Mouse (Mus musculus) midbrain, embryonic 11.5 days (tissue): ENCODE measurements around the gene Plau. TPM values are rescaled to one million over a fixed set of nuclear protein-coding genes. Genes with fewer than 3 reads are reported as not detected.

Experiments used
- ATAC-seq: fragments of 200-750 bp; cut with Nextera tagmentation; 2 replicates; pipeline ENCODE4 v1.8.0; 2017; ENCODE audit warnings: moderate TSS enrichment, moderate library complexity; ENCODE audit not compliant: low FRiP score
- DNase-seq: peaks from one replicate; pipeline ENCODE4 v3.0.0; 2015; ENCODE audit warnings: low spot score; ENCODE audit errors: missing footprints
- H3K27ac ChIP-seq: fragments of 300-500 bp; sonication (generic); 2 replicates; pipeline ENCODE4 v1.5.1; 2014; ENCODE audit warnings: low read depth, low read length
- H3K27me3 ChIP-seq: fragments of 300-500 bp; sonication (generic); 2 replicates; pipeline ENCODE4 v1.6.1; 2014; ENCODE audit warnings: mild to moderate bottlenecking, low read length, moderate library complexity, mixed read lengths; ENCODE audit not compliant: control insufficient read depth, insufficient read depth
- H3K36me3 ChIP-seq: fragments of 300-500 bp; sonication (generic); 2 replicates; pipeline ENCODE4 v1.6.1; 2014; ENCODE audit warnings: mild to moderate bottlenecking, low read length, moderate library complexity, mixed read lengths; ENCODE audit not compliant: control insufficient read depth, insufficient read depth
- H3K4me1 ChIP-seq: fragments of 300-500 bp; sonication (generic); 2 replicates; pipeline ENCODE4 v1.6.1; 2014; ENCODE audit warnings: low read length; ENCODE audit not compliant: control insufficient read depth, insufficient read depth
- H3K4me2 ChIP-seq: fragments of 300-500 bp; sonication (generic); 2 replicates; pipeline ENCODE4 v1.6.1; 2014; ENCODE audit warnings: mild to moderate bottlenecking, moderate library complexity
- H3K4me3 ChIP-seq: fragments of 300-500 bp; sonication (generic); 2 replicates; pipeline ENCODE4 v1.5.1; 2014; ENCODE audit warnings: low read depth, low read length
- H3K9ac ChIP-seq: fragments of 300-500 bp; sonication (generic); 2 replicates; pipeline ENCODE4 v1.6.1; 2014; ENCODE audit warnings: low read length
- H3K9me3 ChIP-seq: fragments of 300-500 bp; sonication (generic); 2 replicates; pipeline ENCODE4 v1.6.1; 2016; ENCODE audit warnings: low read length; ENCODE audit not compliant: control insufficient read depth
- WGBS: fragments of 180-500 bp; shearing (Covaris S2); extraction: QIAGEN DNeasy Blood & Tissue Kit; methylation state at CpG from one replicate; pipeline ENCODE4 v1.1.7; 2014; 5-methylcytosine and 5-hydroxymethylcytosine counted together
- polyA plus RNA-seq: library from polyadenylated mRNA; unstranded; fragments of >200 nt; fragmentation: Nextera tagmentation; extraction: Ambion mirVana; gene quantifications from 2 replicates; pipeline ENCODE4 v1.2.1, GENCODE M21; 2014

Gene Plau
- polyA plus RNA-seq, 1 experiment from 2014 or later: 0.40 TPM

DNA sequence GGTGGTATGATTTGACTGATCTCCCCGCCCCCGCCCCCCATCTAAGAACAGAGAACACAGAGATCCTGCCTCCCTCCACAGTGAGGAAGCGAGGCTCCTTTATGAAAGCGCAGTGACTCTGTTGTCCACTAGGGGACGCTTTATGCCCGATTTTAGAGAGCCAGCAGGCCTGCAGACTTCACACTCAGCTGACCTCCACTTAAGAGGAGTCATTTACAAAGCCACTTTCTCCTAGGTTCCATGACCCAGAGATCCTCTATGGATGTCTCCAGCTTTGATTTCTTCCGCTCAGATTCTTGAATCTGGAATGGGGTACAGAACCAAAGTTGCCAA is 32.9 kb upstream of the Plau start:
- 4% methylated on average over 7 of the region's 7 CpGs for WGBS
- Histone ChIP-seq H3K27ac (no peak overlapping the region), H3K27me3 (no peaks in the 10 kb centered on the region), H3K4me1 (no peaks in the 10 kb centered on the region), H3K4me3 (no peak overlapping the region), H3K36me3 (no peaks in the 10 kb centered on the region), H3K4me2 (no peak overlapping the region), H3K9me3 (no peaks in the 10 kb centered on the region), H3K9ac (no peak overlapping the region)
- ATAC-seq (peak; percentile 52), DNase-seq (peak; percentile 99)

- Histone ChIP-seq H3K27ac (no peak overlapping the region), H3K9ac (no peak overlapping the region), H3K4me1 (no peaks in the 10 kb centered on the region), H3K27me3 (no peaks in the 10 kb centered on the region), H3K9me3 (no peaks in the 10 kb centered on the region), H3K36me3 (no peaks in the 10 kb centered on the region), H3K4me2 (no peak overlapping the region), H3K4me3 (no peak overlapping the region)
- WGBS: 74% methylated on average over 5 of the region's 5 CpGs
- no peak for ATAC-seq
- no peak for DNase-seq
These were observed 32.0 kb upstream of the Plau start for GRCm38 (mm10) chr14:20804481-20804880.

DNA sequence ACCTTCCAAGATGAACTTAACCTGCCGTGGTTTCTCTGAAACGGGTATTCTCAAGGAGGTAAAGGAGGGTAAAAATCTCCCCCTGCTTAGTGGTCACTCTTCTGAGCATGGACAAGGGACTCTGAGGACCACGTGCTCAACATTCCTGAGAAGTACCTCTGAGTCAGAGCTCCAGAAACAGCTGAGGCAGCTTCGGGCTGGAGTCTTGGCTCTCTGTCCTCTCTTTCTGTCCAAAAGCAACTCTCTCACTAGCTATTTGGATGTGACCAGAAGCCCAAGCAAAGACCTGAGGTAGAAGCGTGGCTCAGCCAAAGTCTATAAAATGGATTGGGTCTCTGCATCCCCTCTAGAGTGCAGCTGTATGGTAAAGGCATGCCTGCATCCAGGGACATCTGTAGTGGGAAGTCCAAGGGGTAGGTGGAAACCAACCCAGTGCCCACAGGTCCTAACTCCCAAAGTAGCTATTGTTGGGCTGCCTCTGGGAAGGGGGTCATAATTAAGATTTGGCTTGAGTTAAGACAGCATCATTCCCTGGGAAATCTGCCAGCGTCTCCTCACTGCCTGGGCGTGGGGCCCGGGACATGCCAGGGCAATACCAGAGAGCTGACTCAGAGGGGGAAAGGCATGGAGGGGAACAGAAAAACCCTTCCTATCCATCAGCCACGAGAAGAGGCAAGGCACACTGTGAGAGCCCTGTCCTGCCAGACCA is 31.3 kb upstream of the Plau start:
- Histone ChIP-seq H3K4me1 (no peaks in the 10 kb centered on the region), H3K36me3 (no peaks in the 10 kb centered on the region), H3K9me3 (no peaks in the 10 kb centered on the region), H3K27ac (no peak overlapping the region), H3K27me3 (no peaks in the 10 kb centered on the region), H3K9ac (no peak overlapping the region), H3K4me2 (no peak overlapping the region), H3K4me3 (no peak overlapping the region)
- WGBS: 85% methylated on average over 9 of the region's 9 CpGs
- ATAC-seq (no peak), DNase-seq (no peak)

GRCm38 (mm10) chr14:20806116-20806840 is 30.2 kb upstream of the Plau start:
- 87% methylated on average over 14 of the region's 14 CpGs for WGBS
- Histone ChIP-seq H3K27ac (no peak overlapping the region), H3K9ac (no peak overlapping the region), H3K4me1 (no peaks in the 10 kb centered on the region), H3K4me3 (no peak overlapping the region), H3K27me3 (no peaks in the 10 kb centered on the region), H3K9me3 (no peaks in the 10 kb centered on the region), H3K4me2 (no peak overlapping the region), H3K36me3 (no peaks in the 10 kb centered on the region)
- DNase-seq (no peak), ATAC-seq (no peak)

GRCm38 (mm10) chr14:20809349-20809748 is 27.1 kb upstream of the Plau start:
- Histone ChIP-seq H3K4me1 (no peaks in the 10 kb centered on the region), H3K4me3 (no peak overlapping the region), H3K9me3 (no peaks in the 10 kb centered on the region), H3K27ac (no peak overlapping the region), H3K36me3 (no peaks in the 10 kb centered on the region), H3K4me2 (no peak overlapping the region), H3K27me3 (no peaks in the 10 kb centered on the region), H3K9ac (no peak overlapping the region)
- ATAC-seq: no peak
- DNase-seq: no peak
- WGBS: 88% methylated on average over 4 of the region's 4 CpGs

DNA sequence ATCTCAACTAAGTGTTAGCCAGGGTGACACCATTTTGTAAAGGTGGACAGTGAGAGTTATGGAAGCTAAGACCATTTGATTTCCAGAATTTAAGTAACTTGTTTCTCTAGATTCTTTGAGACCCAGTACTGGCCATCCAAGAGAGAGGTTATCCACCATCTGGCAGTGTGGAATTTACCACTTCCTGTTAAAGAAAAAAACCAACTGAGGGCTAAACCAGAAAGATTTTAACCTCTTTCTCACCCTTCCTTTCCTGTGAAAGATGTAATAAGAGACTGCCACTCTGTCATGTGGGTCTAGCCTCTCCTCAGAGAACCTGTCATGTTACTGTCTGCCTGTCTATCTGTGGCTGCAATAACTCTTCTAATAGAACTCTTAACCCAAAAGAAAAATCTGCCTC is 26.6 kb upstream of the Plau start:
- no peak overlapping the region for H3K4me3 ChIP-seq
- no peak overlapping the region for H3K4me2 ChIP-seq
- no peaks in the 10 kb centered on the region for H3K9me3 ChIP-seq
- H3K36me3 ChIP-seq: no peaks in the 10 kb centered on the region
- H3K4me1 ChIP-seq: no peaks in the 10 kb centered on the region
- H3K9ac ChIP-seq: no peak overlapping the region
- ATAC-seq (no peak), DNase-seq (peak; percentile 28)
- H3K27me3 ChIP-seq: no peaks in the 10 kb centered on the region
- no peak overlapping the region for H3K27ac ChIP-seq

- DNase-seq (no peak), ATAC-seq (no peak)
- Histone ChIP-seq H3K4me3 (no peak overlapping the region), H3K4me1 (no peaks in the 10 kb centered on the region), H3K9ac (no peak overlapping the region), H3K27ac (no peak overlapping the region), H3K27me3 (no peaks in the 10 kb centered on the region), H3K36me3 (no peaks in the 10 kb centered on the region), H3K9me3 (no peaks in the 10 kb centered on the region), H3K4me2 (no peak overlapping the region)
- WGBS: 89% methylated on average over 8 of the region's 8 CpGs
These were observed 25.2 kb upstream of the Plau start for GRCm38 (mm10) chr14:20811236-20811635.

- Histone ChIP-seq H3K9ac (no peak overlapping the region), H3K4me3 (no peak overlapping the region), H3K27me3 (no peaks in the 10 kb centered on the region), H3K9me3 (no peaks in the 10 kb centered on the region), H3K4me1 (no peaks in the 10 kb centered on the region), H3K27ac (no peak overlapping the region), H3K4me2 (no peak overlapping the region), H3K36me3 (no peaks in the 10 kb centered on the region)
- DNase-seq: peak; percentile 44
- WGBS: 89% methylated on average over 7 of the region's 7 CpGs
- no peak for ATAC-seq
These were observed 24.6 kb upstream of the Plau start for GRCm38 (mm10) chr14:20811779-20812406.

DNA sequence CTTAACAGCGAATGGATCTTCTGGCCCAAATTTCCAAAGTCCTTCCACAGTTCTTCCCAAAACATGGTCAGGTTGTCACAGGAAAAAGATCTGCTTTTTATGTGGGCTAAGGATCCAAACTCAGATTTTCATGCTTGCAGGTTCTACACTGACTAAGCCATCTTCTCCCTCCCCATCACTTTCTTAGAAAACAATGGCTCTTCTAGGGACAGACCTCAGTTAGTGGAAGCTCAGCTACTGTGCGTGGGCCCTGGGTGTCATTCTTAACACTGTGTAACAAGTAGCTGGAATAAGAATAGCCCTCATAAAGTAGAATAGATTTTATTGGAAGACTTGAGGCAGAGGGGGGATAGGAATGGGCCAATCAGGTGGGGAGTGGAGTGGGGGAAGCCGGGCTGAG is 21.0 kb upstream of the Plau start:
- Histone ChIP-seq H3K36me3 (no peaks in the 10 kb centered on the region), H3K27ac (no peak overlapping the region), H3K27me3 (no peaks in the 10 kb centered on the region), H3K4me3 (no peak overlapping the region), H3K9ac (no peak overlapping the region), H3K4me1 (no peaks in the 10 kb centered on the region), H3K4me2 (no peak overlapping the region), H3K9me3 (no peaks in the 10 kb centered on the region)
- DNase-seq: peak; percentile 10
- ATAC-seq: no peak
- 88% methylated on average over 3 of the region's 3 CpGs for WGBS
